Comparison of ENCODE assay signal across 20 mouse cellular contexts in the genomic region with DNA sequence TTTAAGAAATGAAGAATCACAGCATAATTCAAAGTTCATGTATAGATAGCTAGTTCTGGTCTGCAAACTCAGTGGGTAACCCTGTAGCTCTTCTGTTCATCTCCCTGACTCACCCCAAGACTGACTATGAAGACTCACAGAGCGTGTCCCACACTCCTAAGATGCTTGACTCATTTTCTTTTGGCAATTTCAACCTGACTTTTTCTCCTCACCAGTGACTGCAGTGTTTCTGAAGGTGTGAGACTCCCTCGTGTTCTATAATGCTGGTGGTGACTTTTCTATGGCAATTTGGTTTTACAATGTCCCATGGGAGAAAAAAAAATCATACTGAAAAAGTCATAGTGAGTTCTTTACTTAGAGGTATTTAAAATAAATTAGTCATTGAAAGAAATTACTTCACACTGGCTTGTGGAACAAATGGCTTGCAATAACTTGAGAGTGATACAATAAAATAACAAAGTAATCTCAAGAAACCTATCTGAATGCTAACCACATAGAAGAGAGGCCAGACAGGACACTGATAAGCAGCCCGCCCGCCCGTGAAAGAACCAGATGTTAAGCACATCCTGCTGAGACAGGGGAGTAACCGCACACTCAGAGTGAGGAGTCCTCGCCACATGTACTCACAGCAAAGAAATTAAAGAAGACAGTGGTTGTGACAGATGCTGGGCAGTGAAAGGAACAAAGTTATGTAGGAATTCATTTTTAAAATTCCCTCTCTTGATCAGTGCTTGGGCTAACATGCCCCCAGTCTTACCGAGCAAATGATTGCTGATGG.
DNase-seq lines count a peak whose midpoint lies in the region; ATAC-seq lines count a peak whose summit lies in the region.
"Had no signal": no experiment of that assay in that cellular context is flagged by ENCODE, and none has a peak within 500 bp of the region (broad histone marks: within the 10 kb centered on the region; RNA-seq: fewer than 3 reads in every experiment).

No protein-coding gene starts in this region.

- ATAC-seq in common myeloid progenitor, adult 5-6 weeks (replicated peaks; ENCODE audit: low read depth, poor library complexity, severe bottlenecking), result 0 out of 2 replicates have a peak, but pooled peaks have one; percentile 47
- ATAC-seq: CD4-positive, CD25-positive, alpha-beta regulatory T cell, adult 4 months; forebrain, embryonic 13.5 days; inflammation-experienced regulatory T-cells, adult 6 months had no signal

- DNase-seq in heart, adult 11 months, result peak; percentile 86
- no peak for DNase-seq in heart, postnatal 25 days (ENCODE audit: low spot score)
- peak; percentile 8 to 33 for DNase-seq in kidney, postnatal 4 days
- DNase-seq in kidney, adult 11 months, result no peak
- no peak for DNase-seq in Muller cell, postnatal 12 days (ENCODE audit: inconsistent ontology term)
- no peak for DNase-seq in urinary bladder, adult 18-20 months (ENCODE audit: low spot score in 2 of 2)
- DNase-seq: adrenal gland, adult 8-10 months; cerebellum, adult 8-10 months; cerebellum, postnatal 25 days; gastrocnemius, postnatal 25 days; kidney, adult 2 months; kidney, postnatal 10 days; layer of hippocampus, adult 9-11 months; retina, postnatal 1 day; right cerebral cortex, postnatal 14 days; thymus, postnatal 14 days had no signal

- intact Hi-C loops in heart, postnatal 25 days (cut with DNase I), result no loop called here

Comparison
In these comparisons a context has a peak if more than half of its experiments do, and no peak if none do; other contexts are left out.
1. DNase-seq: peak in heart, adult 11 months (single experiment) and kidney, postnatal 4 days (2 of 2); none in heart, postnatal 25 days (single experiment), kidney, adult 11 months (single experiment), Muller cell, postnatal 12 days (single experiment) and urinary bladder, adult 18-20 months (0 of 2).